Mouse (Mus musculus): ENCODE measurements at regions not wholly inside any gene's neighbourhood (a gene's known extent, or its start where the extent isn't known, plus 50 kb on each side); places are given as distances from the start of the nearest gene placed in this dataset.

- TF ChIP-seq CHD2 (IDR thresholded peaks at IDR 0.05; ENCODE audit: low read depth, low read length) (no peak), HCFC1 (IDR thresholded peaks at IDR 0.05; ENCODE audit: borderline replicate concordance, insufficient read depth, low read length) (no peak)
Measured at GRCm38 (mm10) chr1:75885632-75886031, 339.6 kb downstream of the Slc4a3 start.

Measured in ES-E14 (cell line).